Mouse (Mus musculus) urinary bladder, adult 2 months (tissue): ENCODE measurements at regions not wholly inside any gene's neighbourhood (a gene's known extent, or its start where the extent isn't known, plus 50 kb on each side); places are given as distances from the start of the nearest gene placed in this dataset.

Experiments
- DNase-seq: peaks from one replicate; pipeline ENCODE4 v3.0.0; 2022; ENCODE audit warnings: low spot score

DNA sequence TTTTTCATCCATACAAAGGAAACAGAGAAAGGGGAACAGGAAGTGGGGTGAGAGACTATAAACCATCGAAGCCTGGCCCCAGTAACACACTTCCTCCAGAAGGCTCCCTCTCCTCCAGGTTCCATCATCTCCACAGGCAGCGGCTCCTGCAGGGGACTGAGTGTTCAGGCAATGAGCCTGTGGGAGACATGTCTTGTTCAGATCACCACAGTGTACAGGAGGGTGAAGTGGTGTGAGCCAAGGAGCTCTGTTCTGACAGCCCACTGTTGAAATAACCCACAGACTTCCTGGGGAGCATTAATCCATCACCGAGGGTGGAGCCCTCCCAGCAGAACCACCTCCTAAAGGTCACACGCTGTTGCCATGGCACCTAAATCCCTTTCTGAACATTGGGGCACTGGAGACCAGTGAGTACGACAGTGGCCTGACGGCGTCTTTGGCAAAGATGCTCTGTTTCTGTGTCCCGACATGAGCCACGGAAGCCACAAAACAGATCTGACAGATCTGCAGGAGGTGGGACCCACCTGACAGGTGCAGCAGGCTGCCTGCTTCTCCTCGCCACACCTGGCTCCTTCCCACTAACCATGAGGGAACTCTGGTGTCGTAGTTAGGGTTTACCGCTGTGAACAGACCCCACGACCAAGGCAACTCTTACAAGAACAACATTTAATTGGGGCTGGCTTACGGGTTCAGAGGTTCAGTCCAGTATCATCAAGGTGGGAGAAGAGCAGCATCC lies 60.9 kb downstream of the Psmg1 start:
- no peak for DNase-seq

- no peak for DNase-seq
These were observed 62.2 kb downstream of the Psmg1 start for GRCm38 (mm10) chr16:95928290-95929260.

DNA sequence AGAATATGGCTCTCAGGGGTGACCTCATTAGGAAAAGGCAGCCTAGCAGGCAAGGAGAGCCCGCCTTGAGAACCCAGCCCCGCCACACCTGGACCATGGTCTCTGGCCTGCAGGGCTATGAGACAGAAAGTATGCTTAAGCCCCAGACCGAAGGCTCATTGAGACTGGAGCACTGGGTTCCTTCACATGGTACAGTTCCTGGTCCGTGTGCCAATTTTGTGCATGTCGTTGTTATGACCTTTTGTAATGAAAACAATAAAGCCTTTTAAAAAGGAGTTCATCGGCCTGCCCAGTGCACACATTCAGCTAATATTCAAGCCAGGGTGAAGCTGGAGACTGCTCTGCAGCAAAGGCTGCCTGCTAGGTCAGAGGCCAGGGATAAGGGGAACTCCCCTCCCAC lies 64.2 kb downstream of the Psmg1 start:
- DNase-seq = no peak

GRCm38 (mm10) chr16:95924716-95925115 lies 66.0 kb downstream of the Psmg1 start:
- DNase-seq = no peak

DNA sequence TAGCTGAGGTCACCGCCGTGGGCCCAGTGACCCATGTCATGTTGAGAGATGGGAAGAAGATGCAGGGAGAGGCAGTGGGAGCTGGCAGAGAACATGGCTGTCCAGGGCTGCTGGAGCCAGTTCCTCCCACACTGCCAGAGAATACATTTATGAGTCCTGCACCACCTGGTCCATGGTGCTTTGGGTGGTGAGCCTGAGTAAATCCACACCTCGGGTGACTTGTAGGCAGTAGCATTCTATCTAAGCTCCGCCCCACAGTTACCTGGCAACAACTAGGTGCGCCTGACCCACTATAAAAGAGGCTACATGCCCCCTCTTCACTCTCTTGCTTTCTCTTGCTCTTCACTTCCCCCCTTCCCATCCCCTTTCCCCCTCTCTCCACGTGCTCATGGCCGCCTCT lies 66.8 kb downstream of the Psmg1 start:
- DNase-seq = no peak

DNA sequence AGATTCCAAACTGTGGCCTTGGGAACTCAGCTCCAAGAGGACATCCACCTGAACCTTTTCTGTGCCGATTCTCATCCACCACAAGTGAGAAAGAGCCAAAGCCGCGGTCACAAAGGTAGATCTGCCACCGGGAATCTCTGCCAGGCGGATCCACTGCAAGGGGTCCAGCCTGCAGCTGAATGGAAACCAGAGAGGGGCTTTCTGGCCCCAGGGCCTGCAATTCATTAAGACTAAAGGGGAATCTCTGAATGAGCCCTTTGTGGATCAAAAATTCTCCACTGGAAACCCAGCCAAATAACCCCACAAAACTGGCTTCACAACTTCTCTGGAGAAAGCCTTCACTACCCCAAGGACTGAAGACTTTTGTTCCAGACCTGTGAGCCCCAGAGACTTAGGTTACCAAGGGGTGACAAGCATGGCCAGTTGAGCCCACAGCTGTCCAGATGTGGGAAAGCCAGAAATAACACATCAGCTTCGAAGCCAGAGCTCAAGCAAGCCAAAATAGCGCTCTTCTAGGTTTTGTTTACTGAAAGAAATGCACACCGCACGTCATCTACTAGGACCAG lies 68.3 kb downstream of the Psmg1 start:
- no peak for DNase-seq

DNA sequence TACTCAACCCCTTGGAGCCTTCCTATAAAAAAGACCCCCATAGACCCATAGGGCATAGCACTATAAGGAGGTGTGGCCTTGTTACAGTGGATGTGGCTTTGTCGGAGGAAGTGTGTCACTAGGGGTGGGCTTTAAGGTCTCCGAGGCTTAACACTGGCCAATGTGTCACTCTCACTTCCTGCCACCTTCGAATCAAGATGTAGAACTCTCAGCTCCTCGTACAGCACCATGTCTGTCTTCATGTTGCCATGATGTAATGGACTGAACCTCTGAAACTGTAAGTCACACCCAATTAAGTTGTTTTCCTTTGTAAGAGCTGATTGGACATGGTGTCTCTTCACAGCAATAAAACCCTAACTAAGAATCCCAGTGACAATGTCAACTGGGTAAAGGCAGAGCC lies 69.6 kb downstream of the Psmg1 start:
- DNase-seq = no peak

DNA sequence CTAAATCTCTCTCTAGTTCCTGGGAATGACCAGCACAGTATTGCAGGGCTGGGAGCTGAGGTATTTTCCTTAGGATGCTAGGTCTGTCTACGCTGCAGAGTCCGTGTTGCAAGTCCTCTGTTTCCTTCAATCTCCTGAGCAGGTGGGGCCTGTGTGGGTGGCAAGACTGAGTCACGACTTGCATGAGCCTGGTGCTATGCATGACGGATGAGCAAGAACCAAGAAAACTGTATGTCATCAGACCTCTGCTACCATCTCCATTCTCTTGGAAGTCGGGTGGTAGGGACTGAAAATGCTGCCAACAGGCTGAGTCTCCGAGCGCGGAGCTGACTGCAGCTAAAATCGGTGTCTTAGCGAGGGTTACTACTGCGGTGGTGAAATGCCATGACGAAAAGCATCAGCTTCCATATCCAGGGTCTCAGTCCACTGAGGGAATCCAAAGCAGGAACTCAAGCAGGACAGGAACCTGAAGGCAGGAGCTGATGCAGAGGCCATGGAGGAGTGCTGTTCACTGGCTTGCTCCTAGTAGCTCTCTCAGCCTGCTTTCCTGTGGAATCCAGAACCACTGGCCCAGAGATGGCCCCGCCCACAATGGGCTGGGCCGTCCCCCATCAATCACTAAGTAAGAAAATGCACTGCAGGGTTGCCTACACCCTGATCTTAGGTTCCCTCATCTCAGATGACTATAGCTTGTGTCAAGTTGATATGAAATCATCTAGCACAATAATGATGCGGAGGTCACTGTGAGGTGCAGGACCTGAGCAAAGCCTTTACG lies 71.9 kb downstream of the Psmg1 start:
- no peak for DNase-seq

- no peak for DNase-seq
These were observed 72.9 kb downstream of the Psmg1 start for GRCm38 (mm10) chr16:95917635-95918407.

DNA sequence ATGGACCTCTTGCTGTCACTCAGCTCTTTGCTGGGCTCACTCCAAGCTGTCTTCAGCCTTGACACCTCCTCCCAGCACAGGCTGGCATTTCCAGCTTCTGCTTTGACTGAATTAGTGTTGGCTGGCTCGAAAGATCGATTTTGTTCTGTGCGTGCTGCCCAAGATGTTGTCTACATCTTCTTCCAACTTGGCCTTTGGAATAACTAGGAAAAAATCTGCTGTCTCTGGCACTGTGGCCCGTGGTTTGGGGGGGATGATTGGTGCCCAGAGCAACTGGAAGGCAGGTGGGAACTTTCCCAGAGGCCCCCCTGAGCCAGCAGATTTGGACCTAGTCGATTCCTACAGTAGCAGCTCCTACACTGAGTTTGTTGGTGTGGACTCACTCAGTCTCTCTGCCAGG lies 76.9 kb downstream of the Psmg1 start:
- no peak for DNase-seq

- DNase-seq = no peak
These were observed 86.1 kb downstream of the Psmg1 start for GRCm38 (mm10) chr16:95904531-95905165.

DNA sequence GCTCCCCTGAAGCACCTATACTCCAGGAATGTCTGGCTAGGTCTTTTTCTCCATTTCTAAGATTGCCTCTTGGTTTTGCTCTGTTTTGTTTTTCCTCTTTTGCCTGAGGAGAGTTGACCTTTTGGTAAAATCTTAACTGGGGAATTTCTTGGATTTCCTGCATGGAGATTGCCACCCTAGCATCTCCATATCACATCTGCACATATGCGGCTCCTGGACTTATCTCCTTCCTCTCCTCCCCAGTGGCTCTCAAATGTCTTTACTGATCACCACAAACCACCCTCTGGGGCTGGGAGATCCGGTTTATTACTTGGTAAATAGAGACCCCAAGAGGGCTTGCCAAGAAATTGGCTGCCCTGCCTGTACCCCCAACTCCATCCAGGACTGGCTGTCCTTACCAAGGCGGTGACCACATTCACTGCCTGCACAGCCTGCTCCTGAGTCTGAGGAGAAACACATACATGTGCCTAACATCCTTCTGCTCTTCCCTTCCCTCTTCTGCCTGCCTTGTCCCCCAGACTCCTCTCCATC lies 87.3 kb downstream of the Psmg1 start:
- DNase-seq = no peak

DNA sequence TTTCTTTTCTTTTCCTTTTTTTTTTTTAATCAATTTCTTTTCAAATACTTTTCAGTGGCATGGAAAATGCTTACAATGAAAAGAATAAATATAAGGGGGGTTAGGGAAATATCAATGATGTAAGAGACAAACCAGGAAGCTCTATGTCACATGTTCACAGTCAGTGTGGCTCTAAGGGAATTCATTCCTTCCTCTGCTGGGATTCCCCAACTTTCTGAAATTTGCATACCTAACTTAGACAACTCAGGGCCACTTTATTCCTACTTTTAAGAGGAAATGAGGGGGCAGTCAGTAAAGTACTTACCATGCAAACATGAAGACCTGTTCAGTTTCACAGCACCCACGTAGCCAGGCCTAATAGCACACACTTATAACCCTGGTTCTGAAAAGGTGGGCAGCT lies 88.6 kb downstream of the Psmg1 start:
- DNase-seq = no peak

GRCm38 (mm10) chr16:95901388-95901787 lies 89.4 kb downstream of the Psmg1 start:
- DNase-seq = no peak

DNA sequence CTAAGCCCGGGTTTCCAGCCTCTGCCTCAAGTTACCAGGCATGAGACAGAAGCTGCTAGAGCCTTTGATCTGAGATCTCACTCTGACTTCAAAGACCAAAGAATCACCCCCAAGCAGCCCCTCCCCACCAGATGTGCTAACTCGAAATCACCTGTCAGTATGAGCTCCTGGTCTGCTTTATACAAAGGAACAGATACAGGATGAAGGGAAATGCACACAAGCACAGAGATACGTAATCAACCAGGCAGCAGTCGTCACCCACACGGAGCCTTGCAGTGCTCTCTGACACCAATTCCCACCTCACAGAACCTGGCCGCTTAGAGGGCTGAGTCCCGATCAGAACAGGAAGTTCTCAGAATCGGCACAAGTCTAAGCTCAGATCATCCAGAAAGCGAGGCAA lies 90.6 kb downstream of the Psmg1 start:
- no peak for DNase-seq

DNA sequence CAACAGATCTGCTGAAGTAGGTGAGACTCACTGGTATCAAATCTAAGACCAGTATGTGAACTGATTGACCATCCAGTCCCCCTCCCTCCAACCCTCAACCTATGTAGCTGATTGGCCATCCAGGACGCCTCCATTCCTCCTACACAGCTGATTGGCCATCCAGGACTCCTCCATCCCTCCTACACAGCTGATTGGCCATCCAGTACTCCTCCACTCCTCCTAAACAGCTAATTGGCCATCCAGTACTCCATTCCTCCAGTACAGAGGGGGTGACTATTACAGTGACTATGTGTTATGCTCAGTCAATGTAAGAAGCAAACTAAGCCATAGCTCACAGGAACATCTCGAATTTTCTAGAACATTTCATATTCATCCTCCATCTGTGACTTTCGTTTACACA lies 91.1 kb downstream of the Psmg1 start:
- no peak for DNase-seq

GRCm38 (mm10) chr16:95897843-95898242 lies 92.9 kb downstream of the Psmg1 start:
- no peak for DNase-seq

- no peak for DNase-seq
These were observed 94.6 kb downstream of the Psmg1 start for GRCm38 (mm10) chr16:95896126-95896525.

DNA sequence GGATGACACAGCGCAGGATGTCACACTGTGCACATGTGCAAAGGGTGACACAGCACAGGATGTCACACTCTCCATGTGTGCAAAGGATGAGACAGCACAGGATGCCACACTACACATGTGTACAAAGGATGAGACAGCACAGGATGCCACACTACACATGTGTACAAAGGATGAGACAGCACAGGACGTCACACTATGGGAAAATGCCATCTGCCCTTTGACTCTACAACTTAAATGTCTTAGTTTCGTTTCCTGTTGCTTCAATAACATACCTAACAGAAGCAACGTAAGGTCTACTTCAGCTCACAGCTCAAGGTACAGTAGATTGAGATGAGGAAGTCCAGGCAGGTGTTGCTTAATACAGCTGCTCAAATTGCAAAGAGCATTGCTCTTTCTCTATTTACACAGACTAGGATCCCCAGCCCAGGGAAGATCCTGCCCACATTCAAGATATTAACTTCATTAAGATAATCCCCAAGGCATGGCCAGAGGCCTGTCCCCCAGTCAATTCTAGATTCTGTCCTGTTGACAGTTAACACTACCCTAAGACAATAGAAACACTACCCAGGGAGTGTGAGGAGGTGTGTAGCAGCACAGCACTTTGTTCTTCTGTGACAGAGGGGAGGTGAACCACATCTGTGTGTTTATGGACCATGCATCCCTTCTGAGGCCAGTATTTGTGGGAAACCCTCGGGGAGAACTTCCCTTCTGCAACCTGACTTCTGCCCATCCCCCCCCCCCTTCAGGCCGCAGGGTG lies 97.0 kb downstream of the Psmg1 start:
- DNase-seq = no peak

DNA sequence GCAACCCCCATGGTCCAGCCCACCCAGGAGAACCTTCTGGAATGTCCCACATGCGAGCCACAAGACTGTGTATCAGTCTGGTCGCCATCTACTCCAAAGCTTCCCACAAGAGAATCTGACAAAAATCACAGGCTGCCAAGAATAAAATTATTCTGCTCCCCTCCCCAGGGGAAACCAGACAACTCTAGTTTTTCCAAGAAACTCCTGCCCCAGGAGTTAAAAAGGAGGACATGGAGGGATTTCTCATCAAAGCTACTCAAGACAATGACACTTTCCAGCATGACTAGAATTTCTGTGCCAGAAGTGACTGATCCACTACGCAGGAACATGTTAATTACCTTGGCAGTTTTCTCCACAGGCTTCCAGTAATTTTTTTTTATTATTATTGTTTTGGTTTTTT lies 98.4 kb downstream of the Psmg1 start:
- no peak for DNase-seq
